Mouse (Mus musculus) kidney, postnatal 0 days (tissue): Measurements from ENCODE around the gene Maml3. TPM values are rescaled to one million over a fixed set of nuclear protein-coding genes. Genes with fewer than 3 reads are reported as not detected.

Source experiments
- ATAC-seq: fragments of 200-750 bp; cut with Nextera tagmentation; replicated peaks from 2 replicates; pipeline ENCODE4 v1.8.0; 2017; ENCODE audit warnings: low read depth, moderate number of reproducible peaks, moderate TSS enrichment, moderate library complexity; ENCODE audit not compliant: low FRiP score
- DNase-seq: peaks from one replicate; pipeline ENCODE4 v3.0.0-alpha.2; 2016; ENCODE audit warnings: low spot score
- H3K27ac ChIP-seq: fragments of 300-500 bp; sonication (generic); 2 replicates; pipeline ENCODE4 v1.5.1; 2014; ENCODE audit warnings: mild to moderate bottlenecking
- H3K27me3 ChIP-seq: fragments of 300-500 bp; sonication (generic); 2 replicates; pipeline ENCODE4 v1.6.1; 2014; ENCODE audit warnings: low read length, mixed read lengths; ENCODE audit not compliant: insufficient read depth
- H3K36me3 ChIP-seq: fragments of 300-500 bp; sonication (generic); 2 replicates; pipeline ENCODE4 v1.6.1; 2014; ENCODE audit warnings: low read length, mixed read lengths; ENCODE audit not compliant: insufficient read depth
- H3K4me1 ChIP-seq: fragments of 300-500 bp; sonication (generic); replicated peaks from 2 replicates; pipeline ENCODE4 v1.6.1; 2014; ENCODE audit warnings: antibody characterized with exemption, low read length, mixed read lengths; ENCODE audit not compliant: insufficient read depth
- H3K4me2 ChIP-seq: fragments of 300-500 bp; sonication (generic); 2 replicates; pipeline ENCODE4 v1.6.1; 2014; ENCODE audit warnings: mild to moderate bottlenecking, low read length, moderate library complexity, mixed read lengths
- H3K4me3 ChIP-seq: fragments of 300-500 bp; sonication (generic); replicated peaks from 2 replicates; pipeline ENCODE4 v1.5.1; 2014; ENCODE audit warnings: low read depth, low read length
- H3K9ac ChIP-seq: fragments of 300-500 bp; sonication (generic); 2 replicates; pipeline ENCODE4 v1.6.1; 2014; ENCODE audit warnings: low read depth, low read length
- H3K9me3 ChIP-seq: fragments of 300-500 bp; sonication (generic); replicated peaks from 2 replicates; pipeline ENCODE4 v1.6.1; 2016; ENCODE audit warnings: low read length, inconsistent platforms, mixed read lengths
- CTCF ChIP-seq: IDR thresholded peaks from 2 replicates; pipeline ENCODE4 v1.5.1; 2016; ENCODE audit warnings: antibody characterized with exemption, low read depth, mild to moderate bottlenecking, moderate library complexity
- WGBS: fragments of 180-500 bp; shearing (Covaris S2); extraction: QIAGEN DNeasy Blood & Tissue Kit; methylation state at CpG from one replicate; pipeline ENCODE4 v1.1.7; 2014; 5-methylcytosine and 5-hydroxymethylcytosine counted together
- polyA plus RNA-seq: library from polyadenylated mRNA; unstranded; fragments of >200 nt; fragmentation: Nextera tagmentation; extraction: Ambion mirVana; gene quantifications from 2 replicates; pipeline ENCODE4 v1.2.1, GENCODE M21; 2015

Gene Maml3
- polyA plus RNA-seq, 1 experiment from 2014 or later = 5.4 TPM

DNA sequence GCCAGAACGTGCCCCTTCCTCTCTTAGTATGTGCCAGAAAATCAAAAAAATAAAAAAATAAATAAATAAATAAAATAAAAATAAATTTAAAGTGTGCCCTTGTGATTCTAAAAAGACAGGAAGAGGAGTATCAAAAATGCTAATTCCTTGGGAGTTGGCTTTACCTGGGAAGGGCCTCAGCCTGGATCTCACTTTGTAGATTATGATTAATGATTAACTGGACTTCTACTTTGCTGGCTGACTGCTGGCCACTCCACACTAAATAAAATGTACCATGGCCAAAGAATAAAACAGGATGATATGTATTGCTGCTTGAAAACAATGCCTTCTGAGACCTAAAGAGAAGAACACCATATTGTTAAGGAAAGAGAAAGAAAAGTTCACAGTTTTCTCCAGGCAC is 5.6 kb downstream of the Maml3 start:
- Histone ChIP-seq H3K4me2 (no peak overlapping the region), H3K4me1 (no peaks in the 10 kb centered on the region; the same call in 1 of the 2 replicates), H3K36me3 (no peaks in the 10 kb centered on the region), H3K4me3 (no peak overlapping the region), H3K9me3 (no peaks in the 10 kb centered on the region), H3K9ac (no peak overlapping the region), H3K27ac (no peak overlapping the region), H3K27me3 (no peaks in the 10 kb centered on the region)
- 81% methylated on average over 1 of the region's 1 CpGs for WGBS
- TF ChIP-seq CTCF = no peak
- DNase-seq (peak; percentile 34), ATAC-seq (no peak)

DNA sequence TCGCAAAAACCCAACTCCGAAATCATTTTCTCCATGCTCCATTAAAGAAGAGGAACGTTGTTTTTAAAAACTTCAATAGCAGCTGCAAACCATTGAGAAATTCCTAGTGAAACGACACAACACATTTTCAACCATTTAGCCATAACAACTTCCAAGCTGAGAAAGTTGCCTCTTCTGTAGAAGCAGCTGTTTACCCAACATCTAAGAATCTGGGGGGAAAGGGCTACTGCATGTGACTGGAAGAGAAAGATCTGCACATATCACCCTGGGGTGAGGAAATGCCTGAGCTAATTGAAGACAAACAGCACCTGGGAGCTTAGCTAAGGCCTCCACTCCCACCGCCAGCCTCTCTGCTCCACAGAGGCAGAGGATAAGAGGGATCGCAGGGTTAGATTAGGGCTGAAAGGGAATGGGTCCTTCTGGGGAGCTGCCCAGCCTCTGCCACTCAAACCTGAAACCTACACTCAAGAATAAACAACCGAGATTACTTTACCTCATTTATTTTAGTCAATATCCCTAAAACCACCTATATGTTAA is 13.5 kb downstream of the Maml3 start:
- Histone ChIP-seq H3K4me3 (no peak overlapping the region), H3K27ac (0 out of 2 replicates have a peak overlapping the region, but pooled peaks have one; percentile 26), H3K4me2 (no peak overlapping the region), H3K9me3 (no peaks in the 10 kb centered on the region), H3K4me1 (peaks cover 31% of the 10 kb centered on the region), H3K9ac (no peak overlapping the region), H3K27me3 (no peaks in the 10 kb centered on the region), H3K36me3 (no peaks in the 10 kb centered on the region)
- ATAC-seq = no peak
- DNase-seq = peak; percentile 73
- no peak for TF ChIP-seq CTCF
- 13% methylated on average over 7 of the region's 7 CpGs for WGBS

DNA sequence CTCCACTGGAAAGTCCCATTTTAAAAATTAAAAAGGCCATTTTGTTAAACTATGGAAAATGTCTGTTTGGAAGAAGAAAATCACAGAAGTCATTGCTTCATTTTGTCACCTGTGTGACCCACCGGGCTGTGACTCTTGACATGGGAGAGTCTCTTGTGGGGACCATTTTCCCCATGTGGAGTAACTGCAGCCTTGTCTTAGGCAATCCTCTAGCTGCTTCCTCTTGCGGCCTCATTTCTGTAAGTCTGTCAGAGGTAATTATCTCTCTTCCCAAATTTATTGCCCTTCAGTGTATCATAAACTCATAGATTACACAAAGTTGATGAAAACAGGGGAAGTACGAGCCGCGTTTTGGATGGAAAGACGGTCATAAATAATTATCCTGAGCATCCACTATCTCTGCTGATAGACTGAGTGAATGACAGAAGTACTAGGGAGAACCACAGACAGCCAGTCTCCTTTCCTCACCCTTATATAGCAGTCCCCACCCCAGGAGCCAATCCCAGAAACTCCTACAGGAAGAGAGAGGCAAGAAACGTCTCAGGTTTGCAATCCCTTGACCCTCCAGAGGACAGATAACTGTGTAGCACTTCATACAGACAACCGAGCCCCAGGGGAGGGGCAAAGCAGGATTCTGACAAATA is 14.5 kb downstream of the Maml3 start:
- H3K4me2 ChIP-seq = no peak overlapping the region
- WGBS = 44% methylated on average over 8 of the region's 8 CpGs
- no peaks in the 10 kb centered on the region for H3K36me3 ChIP-seq
- H3K27ac ChIP-seq = peak overlapping the region; percentile 26; the same call in 1 of the 2 replicates
- peaks cover 31% of the 10 kb centered on the region for H3K4me1 ChIP-seq
- ATAC-seq = no peak
- no peaks in the 10 kb centered on the region for H3K27me3 ChIP-seq
- no peak for DNase-seq
- no peaks in the 10 kb centered on the region for H3K9me3 ChIP-seq
- H3K9ac ChIP-seq = no peak overlapping the region
- no peak for TF ChIP-seq CTCF
- no peak overlapping the region for H3K4me3 ChIP-seq

DNA sequence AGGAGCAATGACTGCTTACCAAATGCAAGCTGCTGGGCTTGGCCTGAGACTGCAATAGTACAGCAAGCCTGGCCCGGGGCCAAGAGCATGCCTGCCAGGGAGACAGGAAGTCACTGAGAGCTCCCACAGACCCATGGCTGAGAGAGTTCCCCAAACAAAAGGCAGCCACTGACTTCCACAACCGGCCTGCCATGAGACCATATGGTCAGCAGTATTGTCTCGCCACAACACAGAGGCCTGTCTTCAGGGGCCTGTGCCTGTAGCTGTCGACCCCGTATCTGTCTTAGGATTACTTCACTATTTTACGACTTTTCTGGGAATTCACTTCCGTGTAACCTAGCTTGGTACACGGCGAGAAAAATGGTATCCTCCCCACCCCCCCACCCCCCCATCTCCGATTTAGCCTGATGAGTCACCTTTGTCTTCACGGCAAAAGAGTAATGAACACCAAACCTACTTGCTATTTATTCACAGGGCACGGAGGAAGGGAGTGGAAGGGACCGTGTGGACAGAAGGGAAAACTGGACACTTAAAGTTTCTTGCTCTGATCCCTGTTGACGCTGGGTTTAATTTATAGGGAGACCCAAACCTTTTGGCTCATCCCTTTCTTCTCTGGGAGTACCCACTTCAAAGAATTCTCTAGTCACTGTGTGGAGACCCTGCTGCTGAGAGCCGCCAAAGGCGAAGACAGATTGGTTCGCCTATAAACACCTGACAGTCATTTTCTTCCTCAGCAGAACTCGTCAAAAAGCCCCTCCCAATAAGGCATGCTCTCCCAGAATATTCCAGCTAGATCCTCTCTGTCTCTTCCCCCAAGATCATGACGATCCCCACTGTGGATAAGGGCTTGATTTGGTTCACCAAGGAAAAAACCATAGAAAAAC is 16.2 kb downstream of the Maml3 start:
- Histone ChIP-seq H3K4me2 (peak overlapping the region; percentile 45), H3K36me3 (no peaks in the 10 kb centered on the region), H3K4me1 (peaks cover 31% of the 10 kb centered on the region), H3K27ac (peak overlapping the region; percentile 86), H3K9ac (peak overlapping the region; percentile 38; the same call in 1 of the 2 replicates), H3K27me3 (no peaks in the 10 kb centered on the region), H3K4me3 (no peak overlapping the region), H3K9me3 (no peaks in the 10 kb centered on the region)
- TF ChIP-seq CTCF = no peak
- WGBS = 10% methylated on average over 19 of the region's 19 CpGs
- DNase-seq (peak; percentile 93), ATAC-seq (peak; percentile 79)

DNA sequence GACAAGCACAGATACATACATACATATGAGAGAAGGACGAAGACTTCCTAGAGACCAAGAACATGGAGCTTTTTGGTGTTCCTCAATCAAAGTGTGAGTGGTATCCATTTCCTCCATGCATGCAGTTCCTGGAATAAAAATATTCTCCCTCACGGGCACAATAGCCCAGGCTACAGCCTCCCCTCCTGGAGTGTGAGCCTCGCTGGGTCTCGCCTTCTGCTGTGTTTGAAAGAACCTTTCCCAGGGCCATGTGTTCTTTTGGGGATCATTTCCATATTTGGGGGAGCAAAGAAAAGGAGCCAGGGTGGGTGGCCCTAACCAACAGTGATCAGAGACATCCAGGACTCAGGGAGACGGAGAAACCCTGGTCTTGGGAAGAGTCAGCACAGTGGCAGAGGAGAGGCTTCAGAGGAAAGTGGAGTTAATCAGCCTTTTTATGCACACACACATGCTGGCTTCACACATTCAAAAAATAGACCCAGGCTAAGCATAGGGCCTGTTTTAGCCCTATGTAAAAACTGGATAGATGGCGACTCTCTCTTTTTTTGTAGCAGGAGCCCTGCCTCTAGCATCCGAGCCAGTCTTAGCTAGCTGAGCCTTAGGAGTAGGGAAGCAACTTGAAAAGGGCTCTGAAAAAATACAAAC is 17.1 kb downstream of the Maml3 start:
- Histone ChIP-seq H3K36me3 (no peaks in the 10 kb centered on the region), H3K9me3 (no peaks in the 10 kb centered on the region), H3K4me2 (peak overlapping the region; percentile 45; the same call in 1 of the 2 replicates), H3K27ac (peak overlapping the region; percentile 86; the same call in 1 of the 2 replicates), H3K9ac (no peak overlapping the region), H3K4me1 (peaks cover 31% of the 10 kb centered on the region), H3K4me3 (no peak overlapping the region), H3K27me3 (no peaks in the 10 kb centered on the region)
- 68% methylated on average over 7 of the region's 7 CpGs for WGBS
- ATAC-seq (no peak), DNase-seq (no peak)
- no peak for TF ChIP-seq CTCF

DNA sequence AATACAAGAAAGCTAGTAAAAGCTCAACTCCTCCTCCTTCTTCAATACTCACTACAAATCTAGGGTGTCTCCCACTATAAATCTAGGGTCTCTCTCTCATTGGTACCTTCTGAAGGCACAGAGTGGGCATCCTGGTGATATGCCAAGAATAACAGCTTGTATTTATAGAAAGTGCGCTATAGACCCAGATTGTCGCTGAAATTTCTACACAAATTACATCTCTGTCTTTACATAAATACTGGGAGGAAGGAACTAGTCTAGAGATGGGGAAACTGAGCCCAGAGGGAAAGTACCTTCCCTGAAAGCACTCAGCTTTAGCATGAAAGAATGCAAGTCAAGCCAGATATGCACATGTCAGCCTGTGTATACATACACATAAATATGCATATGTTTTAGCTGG is 26.1 kb downstream of the Maml3 start:
- ATAC-seq (no peak), DNase-seq (no peak)
- no peak for TF ChIP-seq CTCF
- Histone ChIP-seq H3K4me3 (no peak overlapping the region), H3K36me3 (no peaks in the 10 kb centered on the region), H3K4me1 (0 out of 2 replicates have a peak, but pooled peaks cover 2% of the 10 kb centered on the region), H3K9ac (no peak overlapping the region), H3K9me3 (no peaks in the 10 kb centered on the region), H3K4me2 (no peak overlapping the region), H3K27me3 (no peaks in the 10 kb centered on the region), H3K27ac (no peak overlapping the region)
- WGBS = 82% methylated on average over 2 of the region's 2 CpGs
